Comparison of ENCODE assay signal across 16 mouse cellular contexts in genomic region chr4:132034242-132034641, GRCm38 (mm10). TPM values are rescaled to one million over a fixed set of nuclear protein-coding genes. Genes with fewer than 3 reads are reported as not detected.
DNase-seq lines count a peak whose midpoint lies in the region; ATAC-seq lines count a peak whose summit lies in the region.
"Had no signal": no experiment of that assay in that cellular context is flagged by ENCODE, and none has a peak within 500 bp of the region (broad histone marks: within the 10 kb centered on the region; RNA-seq: fewer than 3 reads in every experiment).

No protein-coding gene starts in this region.

- WGBS in midbrain, embryonic 10.5 days = 50% methylated on average over 2 of the region's 2 CpGs
- 14% methylated on average over 2 of the region's 2 CpGs for WGBS in midbrain, embryonic 16.5 days
- 4% methylated on average over 2 of the region's 2 CpGs for WGBS in forebrain, embryonic 16.5 days

- no peak overlapping the region for H3K9ac ChIP-seq in midbrain, embryonic 16.5 days (ENCODE audit: low read depth, low read length)
- no peak overlapping the region for H3K9ac ChIP-seq in forebrain, embryonic 16.5 days (replicated peaks; ENCODE audit: low read depth, low read length)
- H3K9ac ChIP-seq: heart, embryonic 15.5 days; limb, embryonic 13.5 days had no signal

- H3K27me3 ChIP-seq in midbrain, embryonic 10.5 days (ENCODE audit: low read depth, poor library complexity, severe bottlenecking) = no peaks in the 10 kb centered on the region
- no peaks in the 10 kb centered on the region for H3K27me3 ChIP-seq in midbrain, embryonic 16.5 days (ENCODE audit: control insufficient read depth, insufficient read depth, low read depth, low read length)
- H3K27me3 ChIP-seq in forebrain, embryonic 16.5 days (replicated peaks; ENCODE audit: control insufficient read depth, insufficient read depth, low read length) = peaks cover 16% of the 10 kb centered on the region
- H3K27me3 ChIP-seq: heart, embryonic 15.5 days; limb, embryonic 13.5 days had no signal

- no peak overlapping the region for H3K4me2 ChIP-seq in midbrain, embryonic 16.5 days (ENCODE audit: low read length)
- no peak overlapping the region for H3K4me2 ChIP-seq in forebrain, embryonic 16.5 days (ENCODE audit: low read length)
- H3K4me2 ChIP-seq: heart, embryonic 15.5 days; limb, embryonic 13.5 days had no signal

- H3K4me1 ChIP-seq in midbrain, embryonic 10.5 days = peaks cover 43% of the 10 kb centered on the region
- H3K4me1 ChIP-seq in midbrain, embryonic 16.5 days (ENCODE audit: control insufficient read depth, insufficient read depth, low read length) = peaks cover 4% of the 10 kb centered on the region; the same call in 1 of the 2 replicates
- peaks cover 6% of the 10 kb centered on the region for H3K4me1 ChIP-seq in forebrain, embryonic 16.5 days (replicated peaks; ENCODE audit: control insufficient read depth, insufficient read depth, low read length)

- no peak overlapping the region for H3K4me3 ChIP-seq in midbrain, embryonic 10.5 days
- H3K4me3 ChIP-seq in midbrain, embryonic 16.5 days (ENCODE audit: low read depth, low read length) = no peak overlapping the region
- no peak overlapping the region for H3K4me3 ChIP-seq in forebrain, embryonic 16.5 days (replicated peaks; ENCODE audit: low read length)
- H3K4me3 ChIP-seq: heart, embryonic 15.5 days; limb, embryonic 13.5 days had no signal

- no peaks in the 10 kb centered on the region for H3K9me3 ChIP-seq in midbrain, embryonic 10.5 days (replicated peaks)
- H3K9me3 ChIP-seq in midbrain, embryonic 16.5 days (replicated peaks; ENCODE audit: control insufficient read depth, low read length, poor library complexity, severe bottlenecking) = no peaks in the 10 kb centered on the region
- no peaks in the 10 kb centered on the region for H3K9me3 ChIP-seq in forebrain, embryonic 16.5 days (ENCODE audit: control insufficient read depth, low read length)
- H3K9me3 ChIP-seq: heart, embryonic 15.5 days; limb, embryonic 13.5 days had no signal

- no peak for ATAC-seq in midbrain, embryonic 16.5 days
- peak; percentile 89 for ATAC-seq in forebrain, embryonic 16.5 days
- no peak for ATAC-seq in CD4-positive, CD25-positive, alpha-beta regulatory T cell, adult 4 months

- 0 out of 2 replicates have a peak, but pooled peaks cover 7% of the 10 kb centered on the region for H3K36me3 ChIP-seq in midbrain, embryonic 10.5 days
- no peaks in the 10 kb centered on the region for H3K36me3 ChIP-seq in midbrain, embryonic 16.5 days (ENCODE audit: control insufficient read depth, insufficient read depth, low read length)
- no peaks in the 10 kb centered on the region for H3K36me3 ChIP-seq in forebrain, embryonic 16.5 days (ENCODE audit: control insufficient read depth, insufficient read depth)
- H3K36me3 ChIP-seq: heart, embryonic 15.5 days; limb, embryonic 13.5 days had no signal

- 0 out of 2 replicates have a peak overlapping the region, but pooled peaks have one; percentile 66 for H3K27ac ChIP-seq in midbrain, embryonic 10.5 days (replicated peaks)
- H3K27ac ChIP-seq in midbrain, embryonic 16.5 days (ENCODE audit: low read length) = no peak overlapping the region
- no peak overlapping the region for H3K27ac ChIP-seq in forebrain, embryonic 16.5 days (ENCODE audit: low read length)
- H3K27ac ChIP-seq: heart, embryonic 15.5 days; limb, embryonic 13.5 days; stomach, postnatal 0 days had no signal

- peak; percentile 50 for DNase-seq in embryo, embryonic 10.5 days (ENCODE audit: low spot score)
- DNase-seq in embryo, embryonic 9.5 days (ENCODE audit: extremely low spot score) = no peak
- DNase-seq in midbrain, embryonic 10.5 days (ENCODE audit: low spot score) = no peak
- peak; percentile 70 for DNase-seq in retina, embryonic 14.5 days (ENCODE audit: low spot score)
- no peak for DNase-seq in ovary, adult 18-20 months (ENCODE audit: low spot score)
- DNase-seq: adrenal gland, postnatal 25 days; gastrocnemius, postnatal 25 days; kidney, postnatal 14 days; lung, postnatal 10 days; spleen, adult 18-20 months had no signal

RNA-seq across cellular contexts. Expression of gene Gm10300, which starts 40.3 kb away (rescaled TPM):
- polyA plus RNA-seq in midbrain, embryonic 10.5 days (2016; fragmentation: Nextera tagmentation; extraction: Ambion mirVana) = not detected in 2 replicates
- polyA plus RNA-seq in midbrain, embryonic 16.5 days (2015; fragmentation: Nextera tagmentation; extraction: Ambion mirVana) = not detected in 2 replicates
- polyA plus RNA-seq in forebrain, embryonic 16.5 days (2015; fragmentation: Nextera tagmentation; extraction: Ambion mirVana) = not detected in 2 replicates
- polyA plus RNA-seq in CD4-positive, CD25-positive, alpha-beta regulatory T cell, adult 4 months (2017; shearing (Covaris generic)) = not detected
- polyA plus RNA-seq: limb, embryonic 13.5 days; stomach, postnatal 0 days had no signal

RNA-seq across cellular contexts. Expression of gene Epb41, which starts 40.9 kb away (rescaled TPM):
- 123 and 167 TPM in 2 replicates for polyA plus RNA-seq in midbrain, embryonic 10.5 days (2016; fragmentation: Nextera tagmentation; extraction: Ambion mirVana)
- 61.7 and 69.9 TPM in 2 replicates for polyA plus RNA-seq in midbrain, embryonic 16.5 days (2015; fragmentation: Nextera tagmentation; extraction: Ambion mirVana)
- polyA plus RNA-seq in forebrain, embryonic 16.5 days (2015; fragmentation: Nextera tagmentation; extraction: Ambion mirVana) = 74.1 and 91.8 TPM in 2 replicates
- 10 to 100 TPM; 32.3 to 35.4 TPM for polyA plus RNA-seq in CD4-positive, CD25-positive, alpha-beta regulatory T cell, adult 4 months (2017; shearing (Covaris generic))

Comparison
In these comparisons a context has a peak if more than half of its experiments do, and no peak if none do; other contexts are left out.
1. DNase-seq: peak in embryo, embryonic 10.5 days (single experiment) and retina, embryonic 14.5 days (single experiment); none in embryo, embryonic 9.5 days (single experiment), midbrain, embryonic 10.5 days (single experiment) and ovary, adult 18-20 months (single experiment).